Mouse (Mus musculus) left cerebral cortex, adult 18-20 months (tissue): Measurements from ENCODE around the gene Cldn1. TPM values are rescaled to one million over a fixed set of nuclear protein-coding genes. Genes with fewer than 3 reads are reported as not detected.

Experiments
- DNase-seq, 2 experiments: peaks; one replicate each; pipeline ENCODE4 v3.0.0; 2021 to 2022; ENCODE audit warnings: low spot score in 2 of 2, mixed read lengths in 1 of 2
- long read RNA-seq, 2 experiments: library from polyadenylated mRNA; stranded (forward); transcript quantifications; one replicate each; pipeline ENCODE4 v2.0.0; 2021
- total RNA-seq, 2 experiments: library from RNA; stranded (reverse); gene quantifications; 2 replicates each; pipeline ENCODE4 v1.2.3; 2021

The Cldn1 gene
- 1 to 10 TPM; 1.3 to 2.0 TPM for total RNA-seq
- long read RNA-seq, experiment 1, partial matches to known transcripts, result 0 of 2 reads
- long read RNA-seq, experiment 1, other reads (novel, unspliced or antisense), result 0 of 2 reads
- long read RNA-seq, experiment 2, result 0 reads

GRCm38 (mm10) chr16:26371325-26372053, at the start of gene Cldn1:
Gene Cldn1, minus strand, starts transcription at chr16:26371841.
- DNase-seq, result peak; percentile 81 to 91

- DNase-seq, result no peak
These were observed 47.0 kb upstream of the Cldn1 start for GRCm38 (mm10) chr16:26418616-26419015.

- DNase-seq, result no peak
These were observed 32.4 kb upstream of the Cldn1 start for GRCm38 (mm10) chr16:26404070-26404469.

- DNase-seq, result no peak
These were observed 29.3 kb upstream of the Cldn1 start for GRCm38 (mm10) chr16:26400971-26401370.

GRCm38 (mm10) chr16:26400549-26400948, 28.9 kb upstream of the Cldn1 start:
- DNase-seq, result no peak

GRCm38 (mm10) chr16:26390936-26391335, 19.3 kb upstream of the Cldn1 start:
- DNase-seq, result no peak

GRCm38 (mm10) chr16:26386159-26386558, 14.5 kb upstream of the Cldn1 start:
- no peak for DNase-seq

GRCm38 (mm10) chr16:26384112-26384649, 12.5 kb upstream of the Cldn1 start:
- DNase-seq, result no peak

- no peak for DNase-seq
These were observed 5.5 kb upstream of the Cldn1 start for GRCm38 (mm10) chr16:26377170-26377569.

- DNase-seq, result no peak
These were observed 1.5 kb downstream of the Cldn1 start for GRCm38 (mm10) chr16:26370127-26370526.

GRCm38 (mm10) chr16:26369044-26369730, 2.5 kb downstream of the Cldn1 start:
- DNase-seq, result no peak

- DNase-seq, result no peak
These were observed 3.5 kb downstream of the Cldn1 start for GRCm38 (mm10) chr16:26368121-26368520.

GRCm38 (mm10) chr16:26360694-26361093, 10.9 kb downstream of the Cldn1 start:
- no peak for DNase-seq

GRCm38 (mm10) chr16:26359619-26360018, 12.0 kb downstream of the Cldn1 start:
- no peak for DNase-seq

GRCm38 (mm10) chr16:26358898-26359297, 12.7 kb downstream of the Cldn1 start:
- DNase-seq, result no peak

- DNase-seq, result no peak
These were observed 13.5 kb downstream of the Cldn1 start for GRCm38 (mm10) chr16:26357863-26358780.

GRCm38 (mm10) chr16:26355513-26355912, 16.1 kb downstream of the Cldn1 start:
- no peak for DNase-seq

GRCm38 (mm10) chr16:26350786-26351185, 20.9 kb downstream of the Cldn1 start:
- no peak for DNase-seq

- DNase-seq, result no peak
These were observed 22.8 kb downstream of the Cldn1 start for GRCm38 (mm10) chr16:26348809-26349208.

GRCm38 (mm10) chr16:26316281-26316680, 55.4 kb downstream of the Cldn1 start:
- DNase-seq, result no peak

- peak; percentile 5 to 12 for DNase-seq
These were observed 56.8 kb downstream of the Cldn1 start for GRCm38 (mm10) chr16:26314815-26315214.
